Mouse (Mus musculus) erythroblast, embryonic 14.5 days (primary cell): ENCODE measurements around the gene Abcc5.

Experiments used
- GATA1 ChIP-seq: IDR thresholded peaks from 2 replicates; pipeline ENCODE4 v1.6.1; 2012; ENCODE audit warnings: low read length, inconsistent platforms, mixed read lengths
- TAL1 ChIP-seq: IDR thresholded peaks from 3 replicates; pipeline ENCODE4 v1.6.1; 2012; ENCODE audit warnings: low read length, inconsistent platforms, mixed read lengths

GRCm38 (mm10) chr16:20338616-20339015 is 87.6 kb downstream of the Abcc5 start:
- TF ChIP-seq GATA1: no peak
- TF ChIP-seq TAL1: no peak
